Mouse (Mus musculus) right cerebral cortex, adult 2 months (tissue): ENCODE measurements around the gene Gna13.

Experiments
- DNase-seq, 2 experiments: peaks; one replicate each; pipeline ENCODE4 v3.0.0; 2021 to 2022; ENCODE audit warnings: low spot score in 2 of 2

The Gna13 gene

GRCm38 (mm10) chr11:109349652-109350316 lies 12.8 kb upstream of the Gna13 start:
- no peak for DNase-seq

GRCm38 (mm10) chr11:109350317-109350714 lies 12.3 kb upstream of the Gna13 start:
- no peak for DNase-seq

DNA sequence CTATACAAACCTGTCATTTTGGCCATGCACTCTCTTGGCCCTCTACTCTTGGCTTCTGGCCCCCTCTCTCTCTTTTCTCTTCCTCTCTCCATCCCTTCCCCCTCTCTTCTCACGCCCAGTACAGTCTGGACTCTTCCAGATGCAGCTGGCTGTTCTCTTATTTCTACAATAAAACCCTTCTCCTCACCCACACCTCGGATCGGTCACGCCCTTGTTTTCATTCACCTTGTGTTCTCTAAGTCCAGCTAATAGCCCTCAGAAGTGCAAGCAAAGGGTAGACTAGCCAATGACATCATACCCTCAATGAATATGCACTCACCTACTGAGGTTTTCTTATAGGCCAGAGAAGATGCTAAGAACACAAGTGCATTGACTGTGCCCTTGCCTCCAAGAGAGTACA lies 11.1 kb upstream of the Gna13 start:
- no peak for DNase-seq

GRCm38 (mm10) chr11:109353391-109354235 lies 9.0 kb upstream of the Gna13 start:
- DNase-seq, result no peak

GRCm38 (mm10) chr11:109354236-109354613 lies 8.4 kb upstream of the Gna13 start:
- no peak for DNase-seq

- no peak for DNase-seq
Measured at GRCm38 (mm10) chr11:109355771-109356388, 6.8 kb upstream of the Gna13 start.

- DNase-seq, result no peak
Measured at GRCm38 (mm10) chr11:109357171-109357570, 5.5 kb upstream of the Gna13 start.

DNA sequence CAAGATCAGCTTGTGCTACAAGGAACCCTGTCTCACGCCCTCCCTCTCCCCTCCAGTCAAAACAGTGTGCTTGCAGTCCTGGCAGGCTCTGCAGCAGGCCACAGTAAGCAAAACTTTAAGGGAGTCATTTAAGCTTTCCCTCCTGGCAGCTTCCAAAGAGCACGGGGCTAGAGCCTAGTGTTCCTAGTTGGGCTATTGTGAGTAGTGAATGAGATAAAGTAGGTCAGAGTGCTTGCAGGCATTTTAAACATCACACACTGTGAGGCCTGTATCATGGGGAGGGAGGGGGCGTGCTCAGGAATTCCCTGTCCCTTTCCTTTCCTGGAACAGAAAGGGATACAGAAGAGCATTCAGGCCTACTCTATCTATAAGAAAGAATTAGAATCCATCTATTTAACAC lies 4.1 kb upstream of the Gna13 start:
- no peak for DNase-seq

GRCm38 (mm10) chr11:109359043-109359752 lies 3.4 kb upstream of the Gna13 start:
- DNase-seq, result no peak

DNA sequence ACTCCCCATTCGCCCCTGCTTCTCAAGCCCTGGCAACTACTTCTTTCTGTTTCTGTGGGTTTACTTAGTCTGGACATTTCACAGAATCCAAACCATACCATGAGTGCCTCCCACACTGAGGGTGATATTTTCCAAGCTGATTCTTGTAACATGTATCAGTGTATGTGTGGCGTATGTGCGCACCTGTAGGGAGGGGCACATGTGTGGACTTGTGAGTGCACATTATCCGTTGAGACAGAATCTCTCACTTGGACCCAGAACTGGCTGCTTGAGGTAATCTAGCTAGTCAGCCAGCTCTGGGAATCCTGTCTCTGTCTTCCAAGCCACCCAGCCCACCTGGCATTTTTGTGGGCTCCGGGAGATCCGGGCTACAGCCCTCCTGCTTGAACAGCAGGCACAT lies 2.5 kb upstream of the Gna13 start:
- DNase-seq, result no peak

GRCm38 (mm10) chr11:109360581-109361040 lies 2.0 kb upstream of the Gna13 start:
- DNase-seq, result no peak

GRCm38 (mm10) chr11:109361241-109361630 lies 1.4 kb upstream of the Gna13 start:
- DNase-seq, result no peak

DNA sequence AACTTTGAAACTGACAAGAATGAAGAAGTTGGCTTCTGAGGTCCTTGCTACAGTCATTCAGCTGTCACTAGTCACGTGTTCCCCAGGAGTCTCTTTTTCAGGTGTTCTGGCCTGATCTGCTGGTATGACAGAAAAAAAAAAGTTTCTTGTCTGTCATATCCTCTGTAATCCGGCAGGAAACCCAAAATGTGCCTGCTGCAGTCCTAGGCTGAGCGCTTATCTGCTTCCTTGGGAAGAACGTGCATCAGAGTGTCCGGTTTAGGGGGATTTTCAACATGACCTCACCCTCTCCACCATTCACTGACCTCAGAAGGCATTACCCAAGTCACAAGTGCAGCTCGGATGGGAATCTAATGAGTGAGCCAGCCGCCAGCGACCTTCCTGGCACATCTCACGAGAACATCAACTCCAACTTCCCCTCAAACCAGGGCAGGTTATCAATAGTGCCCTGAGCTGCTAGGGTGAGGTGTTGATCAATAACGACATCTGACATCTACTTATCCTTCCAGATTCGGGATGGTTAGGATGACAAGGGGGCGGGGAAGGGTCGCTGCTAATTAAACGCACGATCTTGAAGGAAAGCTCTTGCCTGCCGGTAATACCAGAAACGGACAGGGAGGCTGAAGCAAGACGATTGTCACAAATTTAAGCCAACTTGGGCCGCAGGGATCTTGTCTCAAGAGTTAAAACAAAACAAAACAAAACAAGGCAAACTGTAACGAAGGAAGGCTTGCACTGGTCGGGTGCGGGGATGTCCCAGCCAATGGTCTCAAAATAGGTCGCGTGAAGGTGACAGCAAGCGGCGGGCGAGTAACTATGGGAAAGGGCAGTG lies 784 bp upstream of the Gna13 start:
- no peak for DNase-seq

- no peak for DNase-seq
Measured at GRCm38 (mm10) chr11:109363191-109364133, 831 bp downstream of the Gna13 start.

DNA sequence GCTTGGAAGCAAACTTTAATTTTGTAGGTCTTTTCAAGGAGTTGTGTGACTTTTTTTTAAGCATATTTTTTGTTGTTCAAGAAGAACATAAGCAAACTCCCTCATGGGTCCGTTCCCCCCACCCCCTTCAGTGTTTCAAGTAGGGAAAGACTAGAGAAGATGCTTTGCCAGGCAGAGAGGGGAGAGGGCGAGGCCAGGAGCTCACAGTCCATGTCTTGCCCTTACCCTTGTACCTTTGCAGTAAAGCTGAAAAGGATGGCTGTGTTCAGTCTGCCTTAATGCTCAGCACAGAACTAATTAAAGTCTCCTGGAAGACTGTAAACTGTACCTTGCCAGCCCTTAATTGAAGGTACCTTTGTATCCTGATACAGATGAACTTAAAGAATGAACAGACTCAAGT lies 1.7 kb downstream of the Gna13 start:
- DNase-seq, result no peak

DNA sequence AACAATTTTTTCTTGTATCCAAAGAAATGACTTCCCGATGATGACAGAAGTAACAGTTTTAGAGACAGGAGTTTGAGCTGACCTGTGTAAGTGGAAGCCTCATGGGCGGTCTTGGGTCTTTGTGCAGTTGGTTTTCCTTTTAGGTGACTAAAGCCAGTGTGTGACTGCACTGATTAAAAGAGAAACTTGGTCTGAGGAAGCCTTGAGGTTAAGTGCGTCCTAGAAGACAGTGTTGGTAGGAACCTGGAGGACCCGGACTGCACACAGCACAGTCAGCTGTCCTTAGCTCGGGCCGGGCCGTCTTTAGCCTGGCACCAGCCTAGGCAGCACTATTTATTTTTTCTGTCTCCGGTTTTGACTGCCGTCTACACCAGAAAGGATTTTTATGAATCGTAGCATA lies 2.2 kb downstream of the Gna13 start:
- DNase-seq, result no peak

- DNase-seq, result no peak
Measured at GRCm38 (mm10) chr11:109365818-109366217, 3.2 kb downstream of the Gna13 start.

DNA sequence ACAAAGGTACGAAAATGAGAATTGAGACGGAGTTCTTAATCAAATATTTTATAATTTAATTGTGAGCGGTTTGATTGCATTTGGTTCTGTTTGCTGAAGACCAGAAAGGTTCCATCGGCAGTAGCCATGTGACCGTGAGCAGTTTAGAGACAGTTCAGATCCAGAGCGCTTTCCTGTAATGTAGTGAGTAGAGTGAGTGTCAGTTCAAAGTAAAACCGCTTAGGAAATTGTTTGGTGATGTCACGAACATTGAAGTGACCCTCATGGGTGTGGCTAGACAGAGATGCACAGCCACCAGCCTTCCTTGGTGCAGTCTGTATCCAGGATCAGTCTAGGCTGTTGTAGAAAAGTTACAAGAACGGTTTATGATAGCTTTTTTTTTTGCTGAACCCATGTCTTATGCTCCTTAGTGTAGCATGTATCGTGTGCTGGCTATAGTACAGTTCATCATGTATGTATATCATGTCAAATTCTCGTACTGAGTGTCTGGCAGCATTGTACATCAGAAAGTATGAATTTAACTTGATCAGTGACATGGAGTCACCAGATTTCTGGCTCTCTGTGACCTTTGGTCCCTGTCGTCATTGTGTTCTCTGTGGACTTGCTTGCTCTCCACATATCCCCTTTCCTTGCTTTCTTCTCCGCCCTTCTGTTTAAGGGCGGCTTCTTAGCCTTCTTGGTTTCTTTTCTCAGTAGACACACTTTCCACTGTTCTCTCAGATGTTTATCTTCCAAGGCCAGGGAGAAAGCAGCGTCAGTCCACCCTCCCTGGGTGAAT lies 4.4 kb downstream of the Gna13 start:
- DNase-seq, result no peak

DNA sequence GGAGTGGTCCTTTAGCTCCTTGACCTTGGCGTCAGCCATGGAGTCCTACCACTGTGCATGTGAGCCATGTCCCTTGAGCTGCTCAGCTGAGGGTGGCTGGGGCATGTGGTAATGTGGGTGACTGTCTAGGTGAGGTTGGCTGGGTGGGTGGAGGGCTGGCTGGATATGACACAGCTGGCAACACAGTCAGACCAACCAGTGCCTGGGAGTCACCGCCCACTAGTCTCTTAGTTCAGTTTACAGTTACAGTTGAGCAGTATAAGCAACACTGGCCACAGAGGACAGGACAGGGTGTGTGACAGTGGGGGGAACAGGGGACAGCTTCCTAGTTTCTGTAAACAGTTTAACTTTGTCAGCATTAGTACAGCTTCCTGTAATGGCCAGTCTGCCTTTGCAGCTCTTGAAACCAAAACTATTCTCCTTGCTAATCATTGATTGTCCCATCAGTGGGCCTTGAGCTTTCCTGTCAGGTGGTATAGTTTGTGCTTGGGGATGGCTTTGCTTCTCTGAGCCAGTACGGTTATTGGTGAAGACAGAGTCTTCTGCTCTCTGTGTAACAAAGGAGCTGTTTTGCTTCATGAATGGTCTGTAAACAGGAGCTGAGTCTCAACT lies 6.5 kb downstream of the Gna13 start:
- DNase-seq, result no peak
